Mouse (Mus musculus) heart, postnatal 0 days (tissue): ENCODE measurements at regions not wholly inside any gene's neighbourhood (a gene's known extent, or its start where the extent isn't known, plus 50 kb on each side); places are given as distances from the start of the nearest gene placed in this dataset.

Experiments used
- ATAC-seq: fragments of 200-750 bp; cut with Nextera tagmentation; 2 replicates; pipeline ENCODE4 v1.8.0; 2017; ENCODE audit warnings: low read depth, moderate number of reproducible peaks, moderate library complexity; ENCODE audit not compliant: insufficient read depth
- DNase-seq: peaks from one replicate; pipeline ENCODE4 v3.0.0-alpha.2; 2016; ENCODE audit warnings: low spot score
- H3K27ac ChIP-seq: fragments of 300-500 bp; sonication (generic); 2 replicates; pipeline ENCODE4 v1.5.1; 2014; ENCODE audit warnings: low read depth, mild to moderate bottlenecking
- H3K27me3 ChIP-seq: fragments of 300-500 bp; sonication (generic); 2 replicates; pipeline ENCODE4 v1.6.1; 2014; ENCODE audit warnings: low read length, mixed read lengths; ENCODE audit not compliant: control insufficient read depth, insufficient read depth
- H3K36me3 ChIP-seq: fragments of 300-500 bp; sonication (generic); replicated peaks from 2 replicates; pipeline ENCODE4 v1.6.1; 2014; ENCODE audit warnings: low read length, mixed read lengths; ENCODE audit not compliant: control insufficient read depth, insufficient read depth
- H3K4me1 ChIP-seq: fragments of 300-500 bp; sonication (generic); 2 replicates; pipeline ENCODE4 v1.6.1; 2014; ENCODE audit warnings: antibody characterized with exemption; ENCODE audit not compliant: control insufficient read depth, insufficient read depth
- H3K4me2 ChIP-seq: fragments of 300-500 bp; sonication (generic); 2 replicates; pipeline ENCODE4 v1.6.1; 2014; ENCODE audit warnings: low read depth, mild to moderate bottlenecking, low read length, moderate library complexity
- H3K4me3 ChIP-seq: fragments of 300-500 bp; sonication (generic); 2 replicates; pipeline ENCODE4 v1.5.1; 2014; ENCODE audit warnings: low read depth, low read length
- H3K9ac ChIP-seq: fragments of 300-500 bp; sonication (generic); replicated peaks from 2 replicates; pipeline ENCODE4 v1.6.1; 2014; ENCODE audit warnings: low read depth, low read length, mixed read lengths
- H3K9me3 ChIP-seq: fragments of 300-500 bp; sonication (generic); replicated peaks from 2 replicates; pipeline ENCODE4 v1.6.1; 2016; ENCODE audit warnings: low read length; ENCODE audit not compliant: control insufficient read depth
- CTCF ChIP-seq: IDR thresholded peaks from 2 replicates; pipeline ENCODE4 v1.5.1; 2016; ENCODE audit warnings: antibody characterized with exemption, control low read depth, low read depth
- EP300 ChIP-seq: IDR thresholded peaks from 2 replicates; pipeline ENCODE4 v1.6.1; 2016; ENCODE audit warnings: antibody characterized with exemption, low read depth
- WGBS: fragments of 180-500 bp; shearing (Covaris S2); extraction: QIAGEN DNeasy Blood & Tissue Kit; methylation state at CpG from one replicate; pipeline ENCODE4 v1.1.7; 2014; 5-methylcytosine and 5-hydroxymethylcytosine counted together

- DNase-seq = no peak
- no peaks in the 10 kb centered on the region for H3K36me3 ChIP-seq
- ATAC-seq = no peak
- no peaks in the 10 kb centered on the region for H3K27me3 ChIP-seq
- no peaks in the 10 kb centered on the region for H3K4me1 ChIP-seq
- no peaks in the 10 kb centered on the region for H3K9me3 ChIP-seq
- TF ChIP-seq CTCF (no peak), EP300 (no peak)
- no peak overlapping the region for H3K4me2 ChIP-seq
- H3K4me3 ChIP-seq = no peak overlapping the region
- H3K27ac ChIP-seq = no peak overlapping the region
- 75% methylated on average over 11 of the region's 11 CpGs for WGBS
- H3K9ac ChIP-seq = no peak overlapping the region
Observed at GRCm38 (mm10) chrX:12888010-12888707, 126.3 kb upstream of the Med14 start.

GRCm38 (mm10) chrX:12887516-12887915, 125.6 kb upstream of the Med14 start:
- Histone ChIP-seq H3K36me3 (no peaks in the 10 kb centered on the region), H3K4me3 (no peak overlapping the region), H3K27ac (no peak overlapping the region), H3K9ac (no peak overlapping the region), H3K9me3 (no peaks in the 10 kb centered on the region), H3K4me2 (no peak overlapping the region), H3K4me1 (no peaks in the 10 kb centered on the region), H3K27me3 (no peaks in the 10 kb centered on the region)
- TF ChIP-seq EP300 = no peak
- no peak for TF ChIP-seq CTCF
- WGBS = 75% methylated on average over 2 of the region's 2 CpGs
- peak; percentile 23 for DNase-seq
- ATAC-seq = no peak

- peak; percentile 22 for DNase-seq
- TF ChIP-seq CTCF (no peak), EP300 (no peak)
- WGBS = 26% methylated on average over 18 of the region's 18 CpGs
- H3K9me3 ChIP-seq = no peaks in the 10 kb centered on the region
- H3K36me3 ChIP-seq = no peaks in the 10 kb centered on the region
- no peak overlapping the region for H3K27ac ChIP-seq
- H3K4me1 ChIP-seq = no peaks in the 10 kb centered on the region
- H3K27me3 ChIP-seq = no peaks in the 10 kb centered on the region
- peak overlapping the region; percentile 33 for H3K4me2 ChIP-seq
- H3K9ac ChIP-seq = no peak overlapping the region
- no peak overlapping the region; the same call in 1 of the 2 replicates for H3K4me3 ChIP-seq
- peak; percentile 20; the same call in 1 of the 2 replicates for ATAC-seq
Observed at GRCm38 (mm10) chrX:12886160-12887048, 124.5 kb upstream of the Med14 start.

- WGBS = 68% methylated on average over 3 of the region's 3 CpGs
- no peaks in the 10 kb centered on the region for H3K4me1 ChIP-seq
- TF ChIP-seq EP300 = no peak
- TF ChIP-seq CTCF = no peak
- H3K36me3 ChIP-seq = no peaks in the 10 kb centered on the region
- no peak overlapping the region for H3K27ac ChIP-seq
- DNase-seq (no peak), ATAC-seq (no peak)
- H3K27me3 ChIP-seq = no peaks in the 10 kb centered on the region
- H3K4me2 ChIP-seq = no peak overlapping the region
- no peaks in the 10 kb centered on the region for H3K9me3 ChIP-seq
- no peak overlapping the region for H3K9ac ChIP-seq
- no peak overlapping the region for H3K4me3 ChIP-seq
Observed at GRCm38 (mm10) chrX:12879233-12879632, 117.4 kb upstream of the Med14 start.

- 31% methylated on average over 4 of the region's 4 CpGs for WGBS
Observed at GRCm38 (mm10) chrX:12877506-12877905, 115.6 kb upstream of the Med14 start.

More at GRCm38 (mm10) chrX:12877506-12877905, 115.6 kb upstream of the Med14 start:
- Histone ChIP-seq H3K4me2 (no peak overlapping the region), H3K9ac (no peak overlapping the region), H3K27ac (no peak overlapping the region), H3K9me3 (no peaks in the 10 kb centered on the region), H3K36me3 (no peaks in the 10 kb centered on the region), H3K27me3 (no peaks in the 10 kb centered on the region), H3K4me3 (no peak overlapping the region), H3K4me1 (no peaks in the 10 kb centered on the region)
- ATAC-seq (no peak), DNase-seq (no peak)
- no peak for TF ChIP-seq CTCF
- TF ChIP-seq EP300 = no peak
